Mouse (Mus musculus) olfactory bulb, adult 2 months (tissue): ENCODE results near the gene Ttc21a.

Experiments used
- CTCF ChIP-seq: fragments of 200-500 bp; IDR thresholded peaks from 2 replicates; pipeline ENCODE4 v1.5.1; 2012; ENCODE audit warnings: low read depth, mild to moderate bottlenecking, low read length, moderate library complexity; ENCODE audit not compliant: insufficient read depth
- POLR2A ChIP-seq: fragments of 200-500 bp; IDR thresholded peaks from 2 replicates; pipeline ENCODE4 v1.6.1; 2012; ENCODE audit warnings: mild to moderate bottlenecking, low read depth, low read length, moderate library complexity; ENCODE audit not compliant: insufficient read depth

DNA sequence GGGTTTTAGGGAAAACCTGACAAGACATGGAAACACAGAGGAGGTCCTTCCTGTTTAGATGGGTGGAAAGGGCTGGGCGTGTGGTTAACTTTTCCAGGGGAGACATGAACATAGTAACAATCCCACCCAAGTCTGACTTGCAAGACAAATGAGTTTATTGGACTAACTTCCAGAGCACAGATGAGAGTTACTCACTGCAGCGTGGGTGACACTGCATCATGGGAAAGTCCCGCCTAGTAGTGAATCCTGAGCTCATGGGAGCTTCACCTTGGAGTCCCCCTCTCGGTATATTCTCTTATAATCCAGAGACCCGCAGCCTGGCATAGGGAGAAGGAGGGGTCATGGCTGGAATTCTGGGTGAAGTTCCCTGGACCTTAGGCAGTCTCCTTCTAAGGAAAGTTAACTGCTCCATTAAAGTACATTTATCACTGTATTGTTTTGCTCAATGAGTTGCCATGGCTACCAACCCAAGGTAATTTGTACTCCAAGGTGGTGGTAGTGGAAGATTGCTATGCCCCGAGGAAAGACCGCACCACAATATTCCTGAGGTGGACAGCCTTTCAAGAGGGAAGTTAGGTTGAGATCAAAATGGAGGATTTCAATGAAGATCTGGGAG is 71.9 kb downstream of the Ttc21a start:
- TF ChIP-seq CTCF (no peak), POLR2A (no peak)
